Mouse (Mus musculus) ES-CJ7 (cell line): ENCODE data around the gene Tmem216.
A peak's percentile ranks its signal among the peaks of the same experiment; 100 is the strongest.

ENCODE experiments used
- DNase-seq: peaks from one replicate; pipeline ENCODE4 v3.0.0; 2011; ENCODE audit warnings: low read depth, low spot score

Gene Tmem216

DNA sequence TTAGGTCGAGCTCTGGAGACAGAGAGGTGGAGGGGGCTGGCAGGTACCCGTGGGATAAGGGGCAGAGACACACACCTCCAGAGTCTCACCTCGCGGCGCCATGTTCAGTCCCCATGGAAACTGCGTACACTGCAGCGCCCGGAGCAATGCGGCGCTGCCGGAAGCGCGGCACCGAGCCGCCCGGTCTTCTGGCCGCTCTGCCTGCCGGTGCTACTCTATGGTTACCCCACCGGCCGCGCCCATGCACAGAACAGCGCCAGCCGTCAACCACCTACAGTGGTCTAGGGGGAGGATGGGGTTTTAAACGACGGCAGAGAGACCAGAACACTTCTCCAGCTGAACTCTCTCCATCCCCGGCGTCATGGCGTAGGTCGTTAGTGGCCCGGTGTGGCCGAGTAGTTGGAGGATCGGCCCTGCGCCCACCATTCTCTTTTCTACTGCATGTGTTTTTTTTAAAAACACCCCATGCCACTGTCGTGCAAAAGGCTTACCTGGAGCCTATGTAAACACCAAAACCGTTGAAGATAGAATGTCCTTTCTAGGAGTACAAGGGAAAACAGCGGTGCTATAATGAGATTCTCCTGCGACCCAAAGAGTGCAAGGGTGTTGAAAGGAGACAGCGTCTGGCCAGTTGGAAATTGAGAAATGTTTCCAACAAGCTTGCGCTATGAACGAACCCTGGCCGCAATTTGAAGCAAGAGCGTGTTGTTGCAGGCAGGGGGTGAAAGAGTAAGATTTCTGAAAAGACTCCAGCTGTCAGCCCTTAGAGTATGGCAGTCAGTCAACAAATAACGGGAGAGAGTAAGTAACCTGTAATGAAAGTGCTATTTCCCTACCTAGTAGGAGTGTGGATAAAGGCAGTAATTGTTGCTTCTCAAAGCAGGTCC, at the start of gene Tmem216:
Tmem216 (minus strand) TSS at position 615 of the 887 bp plus-strand sequence.
- peak; percentile 83 for DNase-seq

DNA sequence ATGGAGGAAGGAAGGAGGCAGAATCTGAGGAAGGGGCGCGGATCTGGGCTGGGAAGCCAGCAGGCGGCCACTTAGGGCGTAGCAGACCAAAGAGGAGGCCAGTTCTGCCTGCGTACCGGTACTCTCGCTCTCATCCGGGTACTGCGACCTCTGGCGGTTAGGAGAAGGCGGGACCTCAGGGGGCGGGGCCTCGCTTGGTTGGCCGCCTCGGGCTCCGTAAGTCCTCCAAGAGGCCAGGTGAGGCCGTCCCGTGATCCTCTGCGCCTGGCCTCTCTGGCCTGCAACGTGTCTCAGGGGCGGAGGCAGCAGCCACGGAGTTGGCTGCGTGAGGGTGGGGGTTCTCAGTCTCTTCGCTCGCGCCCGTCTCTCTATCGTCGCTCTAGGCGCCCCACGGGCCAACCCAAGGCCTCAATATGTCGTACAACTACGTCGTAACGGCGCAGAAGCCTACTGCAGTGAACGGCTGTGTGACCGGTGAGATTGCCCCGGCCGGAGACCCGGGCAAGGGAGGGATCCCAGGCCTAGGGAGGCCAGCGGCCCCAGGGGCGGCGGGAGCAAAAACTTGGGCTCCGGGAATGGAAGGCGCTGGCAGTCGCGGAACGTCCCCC, 49.4 kb upstream of the Tmem216 start, which contains the start of the genes Ddb1 and Tkfc:
Ddb1 (plus strand) TSS at position 35 of the 608 bp plus-strand sequence.
Tkfc (minus strand) TSS at position 362 of the 608 bp plus-strand sequence.
- peak; percentile 98 for DNase-seq

DNA sequence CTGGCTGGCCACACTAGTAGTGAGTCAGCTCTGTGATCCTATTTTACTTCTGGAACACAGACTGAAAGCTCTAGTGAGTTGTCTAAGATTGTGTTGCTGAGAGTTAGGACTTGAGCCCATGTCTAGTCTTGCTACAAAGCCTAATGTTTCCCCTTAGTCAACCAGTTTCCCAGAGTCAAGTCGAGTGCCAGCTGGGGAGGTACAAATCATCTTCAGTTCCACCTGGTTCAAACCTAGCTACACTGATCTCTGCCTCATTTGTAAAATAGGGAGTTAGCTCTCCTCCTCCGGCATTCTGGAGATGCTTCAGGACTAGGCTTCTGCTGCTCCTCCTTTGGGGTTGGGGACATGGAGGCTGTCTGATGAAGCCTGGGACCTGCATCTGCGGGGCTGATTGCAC, 48.5 kb upstream of the Tmem216 start:
- no peak for DNase-seq

DNA sequence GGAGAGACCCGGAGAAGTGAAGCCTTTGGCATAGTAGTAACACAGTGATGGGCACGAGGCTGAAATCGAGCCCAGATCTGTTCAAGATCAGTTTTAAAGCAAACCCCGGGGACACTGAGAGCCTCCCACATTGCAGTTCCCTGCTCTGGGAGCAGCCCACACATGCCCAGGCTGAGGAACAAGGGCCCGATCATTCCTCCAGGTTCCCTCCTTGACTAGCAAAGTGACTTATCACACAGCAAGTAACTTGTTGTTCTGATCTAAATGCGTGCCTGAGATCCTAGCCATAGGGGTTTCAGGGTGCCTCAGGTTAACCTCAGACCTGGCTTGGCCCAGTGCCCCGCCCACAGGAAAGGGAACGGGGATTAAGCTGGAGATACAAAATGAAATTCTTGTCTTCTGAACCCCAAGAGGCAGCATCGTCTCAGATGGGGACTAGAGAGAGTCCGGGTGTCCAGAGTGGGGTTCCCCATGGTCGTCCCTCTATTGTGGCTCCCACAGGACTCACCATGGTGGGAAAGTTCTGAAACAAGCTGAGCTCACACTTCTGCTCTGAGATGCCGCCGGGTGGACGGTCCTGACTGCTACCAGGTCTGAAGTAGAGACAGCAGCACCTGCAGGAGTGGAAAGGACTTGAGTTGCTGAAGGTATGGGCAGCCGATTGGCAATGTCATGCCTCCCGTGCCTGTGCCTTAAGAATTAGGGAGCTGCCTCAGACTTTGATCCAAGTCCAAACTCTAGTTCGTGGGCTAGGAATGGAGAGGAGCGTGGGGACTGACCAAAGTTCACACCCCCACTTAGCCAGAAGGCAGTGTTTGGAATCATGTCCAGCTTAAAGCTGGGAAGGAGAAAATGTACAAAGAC, 47.9 kb upstream of the Tmem216 start:
- DNase-seq, result no peak

DNA sequence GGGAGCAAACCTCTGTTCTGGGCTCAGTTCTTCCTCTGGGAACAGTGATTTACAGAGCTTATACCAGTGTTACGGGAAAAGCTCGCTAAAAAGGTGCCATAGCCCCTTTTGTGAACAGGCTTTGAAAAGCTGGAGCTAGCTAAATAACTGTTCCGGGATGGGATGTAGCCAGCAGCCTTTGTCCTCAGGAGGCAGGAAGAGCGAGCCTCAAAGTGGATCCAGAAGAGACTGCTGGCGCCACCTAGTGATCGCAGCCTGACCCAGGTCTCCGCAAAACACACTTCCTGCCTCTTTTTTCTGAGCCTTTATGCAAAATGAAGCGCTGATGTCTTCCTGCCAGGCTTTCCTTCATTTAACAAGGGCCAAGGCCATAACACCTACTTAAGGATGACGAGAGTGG, 46.7 kb upstream of the Tmem216 start:
- DNase-seq, result peak; percentile 89

DNA sequence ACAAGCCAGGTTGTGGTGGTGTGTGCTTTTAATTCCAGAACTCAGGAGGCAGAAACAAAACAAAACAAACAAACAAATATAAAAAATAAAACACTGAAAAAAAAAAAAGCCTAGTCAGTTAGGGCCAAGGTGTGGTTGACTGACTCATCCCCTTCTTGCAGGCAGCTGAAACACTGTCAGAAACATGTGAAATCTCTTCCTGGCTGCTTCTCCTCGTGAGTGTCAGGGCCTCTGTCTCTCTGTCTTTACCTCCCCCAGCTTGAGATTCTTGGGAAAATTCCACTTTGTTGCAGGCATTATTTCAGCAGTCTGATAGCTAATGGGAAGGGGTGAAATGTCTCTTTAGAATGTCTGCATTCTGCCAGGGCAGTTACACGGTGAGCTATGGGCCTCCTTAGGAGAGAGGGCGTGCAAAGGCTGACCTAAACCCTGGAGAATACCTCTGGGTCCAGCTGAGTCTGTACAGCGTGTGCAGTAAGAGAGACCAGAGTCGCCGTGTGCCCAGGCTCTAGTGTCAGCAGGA, 46.3 kb upstream of the Tmem216 start:
- no peak for DNase-seq

DNA sequence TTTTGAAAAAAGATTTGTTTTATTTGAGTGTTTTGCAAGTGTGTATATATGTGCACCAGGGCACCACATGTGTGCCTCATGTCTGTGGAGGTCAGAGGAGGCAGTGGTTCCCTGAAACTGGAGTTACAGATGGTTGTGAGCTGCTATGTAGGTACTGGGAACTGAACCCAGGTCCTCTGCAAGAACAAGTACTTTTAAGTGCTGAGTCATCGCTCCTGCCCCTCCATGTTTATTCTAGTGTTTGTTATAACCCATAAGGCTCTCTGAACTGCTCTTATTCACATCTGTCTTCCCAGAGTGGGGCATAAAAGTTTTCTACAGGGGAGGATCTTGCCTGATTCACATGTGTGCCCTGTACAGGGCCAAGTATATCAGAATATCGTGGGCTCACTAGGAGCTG, 43.6 kb upstream of the Tmem216 start:
- no peak for DNase-seq

DNA sequence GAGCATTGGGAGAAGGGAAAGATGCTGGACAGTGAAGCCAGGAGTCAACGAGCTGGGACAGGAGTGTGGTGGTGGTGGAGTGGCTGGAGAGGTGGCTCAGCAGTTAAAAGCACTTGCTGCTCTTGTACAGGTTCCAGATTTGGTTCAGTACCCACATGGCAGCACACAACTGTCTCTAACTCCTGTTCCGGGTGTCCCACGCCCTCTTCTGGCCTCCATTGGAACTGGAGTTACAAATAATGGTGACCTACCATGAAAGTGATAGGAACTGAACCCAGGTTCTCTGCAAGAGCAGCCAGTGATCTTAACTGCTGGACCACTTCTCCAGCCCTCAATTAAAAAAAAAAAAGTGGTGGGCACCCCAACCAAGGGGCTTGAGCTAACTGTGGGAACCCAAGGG, 42.1 kb upstream of the Tmem216 start:
- DNase-seq, result peak; percentile 63

DNA sequence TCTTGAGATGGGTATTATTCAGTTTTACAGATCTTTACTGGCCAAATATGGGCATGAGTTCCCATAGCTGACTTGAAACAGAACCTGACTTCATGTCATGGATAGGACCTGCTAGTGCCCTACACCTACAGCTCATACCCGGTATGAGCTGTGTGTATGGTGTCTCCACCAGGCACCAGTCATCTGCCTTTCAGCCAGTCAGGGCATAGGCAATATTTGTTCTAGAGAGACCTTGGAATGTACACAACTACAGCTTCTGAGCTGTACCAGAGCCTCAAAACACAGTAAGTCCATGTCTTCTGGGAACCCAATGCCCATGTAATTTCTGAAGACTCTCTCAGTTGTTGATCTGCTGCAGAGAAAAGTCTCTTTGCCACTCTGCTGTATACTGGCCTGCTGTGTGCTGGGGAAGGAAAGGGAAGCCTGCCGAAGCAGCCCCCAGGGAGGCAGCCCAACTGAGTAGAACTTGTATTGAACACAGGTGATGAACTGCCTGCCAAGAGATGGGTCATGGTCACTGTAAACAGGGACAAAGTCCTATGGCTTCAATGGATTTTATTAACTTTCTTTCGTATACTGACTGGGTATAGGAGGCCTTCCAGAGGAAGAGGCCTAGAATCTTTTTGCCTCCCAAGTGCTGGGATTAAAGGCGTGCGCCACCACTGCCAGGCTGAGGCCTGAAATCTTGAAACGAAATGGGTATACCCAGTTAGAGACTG, 35.8 kb upstream of the Tmem216 start:
- DNase-seq, result no peak

DNA sequence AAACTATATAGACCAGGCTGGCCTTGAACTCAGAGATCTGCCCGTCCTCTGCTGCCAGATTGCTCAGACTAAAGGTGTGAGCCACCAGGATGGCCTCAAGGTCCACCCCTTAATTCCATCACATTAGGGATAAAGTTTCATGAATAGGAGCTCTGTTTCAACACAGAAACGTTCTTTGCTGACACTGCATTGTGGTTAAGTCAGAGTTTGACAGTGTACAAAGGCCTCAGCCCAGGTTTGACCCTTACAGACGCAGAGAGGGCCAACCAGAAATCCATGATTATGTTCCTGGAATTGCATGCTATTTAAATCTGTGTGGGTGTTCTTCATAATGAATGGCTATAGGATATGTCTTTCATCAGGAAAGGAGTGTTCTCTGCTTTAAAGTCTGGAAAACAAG, 34.3 kb upstream of the Tmem216 start:
- no peak for DNase-seq

DNA sequence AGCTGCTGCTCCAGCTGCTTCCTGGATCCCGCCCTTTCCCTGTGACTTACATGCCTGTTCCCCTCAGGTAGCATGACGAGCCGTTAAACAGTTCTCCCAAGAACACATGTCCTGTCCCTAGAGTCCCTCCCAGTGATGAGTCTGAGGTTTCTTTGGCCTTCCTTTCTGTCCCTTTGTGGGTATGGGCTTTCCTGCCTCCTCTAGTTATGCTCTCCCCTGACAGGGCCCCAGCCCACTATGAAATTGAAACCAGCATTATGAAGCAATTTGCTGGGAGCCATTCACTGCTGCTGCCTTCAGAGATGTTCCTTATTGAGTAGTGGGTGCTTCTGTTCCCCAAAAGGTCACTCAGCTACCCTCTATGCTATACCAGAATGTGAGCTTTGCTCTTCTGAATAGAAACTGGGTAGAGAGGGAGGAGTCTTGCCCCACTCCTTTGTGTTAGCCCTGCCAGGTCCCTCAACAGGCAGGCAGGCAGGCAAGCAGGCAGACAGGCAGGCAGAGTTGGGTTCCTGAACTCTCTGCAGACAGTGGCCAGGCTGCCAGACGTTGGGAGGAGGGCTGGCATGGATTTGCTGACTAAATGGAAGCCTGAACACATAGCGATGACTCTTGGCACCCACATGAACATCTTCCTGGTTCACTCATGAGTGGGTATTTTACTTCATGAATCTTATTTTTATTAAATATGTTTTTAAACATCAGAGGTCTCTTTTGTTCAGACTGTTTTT, 33.3 kb upstream of the Tmem216 start:
- no peak for DNase-seq

DNA sequence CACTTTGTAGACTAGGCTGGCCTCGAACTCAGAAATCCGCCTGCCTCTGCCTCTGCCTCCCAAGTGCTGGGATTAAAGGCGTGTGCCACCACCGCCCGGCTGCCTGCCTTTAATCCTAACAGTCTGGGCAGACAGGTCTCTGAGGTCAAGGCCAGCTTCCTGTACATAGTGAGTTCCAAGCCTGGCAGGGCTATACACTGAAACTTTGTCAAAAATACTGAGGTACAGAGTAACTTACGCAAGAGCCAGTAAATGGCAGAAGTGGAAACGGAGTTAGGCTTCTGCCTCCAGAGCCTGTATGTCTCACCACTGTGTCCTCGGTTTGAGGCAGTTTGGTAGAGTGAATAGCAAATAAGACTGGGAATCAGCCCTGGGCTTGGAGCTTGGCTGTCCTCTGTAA, 31.2 kb upstream of the Tmem216 start:
- no peak for DNase-seq

DNA sequence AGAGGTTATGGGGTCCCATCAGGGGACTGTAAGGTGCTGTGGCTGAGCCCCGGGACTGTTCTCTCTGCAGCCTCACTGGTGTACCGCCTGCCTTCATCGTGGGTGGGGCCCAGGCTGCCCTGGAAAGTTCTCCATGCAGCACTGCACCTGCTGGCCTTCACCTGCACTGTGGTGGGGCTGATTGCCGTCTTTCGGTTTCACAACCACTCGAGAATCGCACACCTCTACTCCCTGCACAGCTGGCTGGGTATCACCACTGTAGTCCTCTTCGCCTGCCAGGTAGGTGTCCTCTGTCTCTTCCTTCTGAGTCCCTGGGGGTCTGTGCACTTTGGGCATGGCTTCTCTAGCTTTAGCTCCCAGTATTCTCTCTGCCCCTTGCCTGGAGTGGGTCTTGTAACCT, 29.1 kb upstream of the Tmem216 start:
- no peak for DNase-seq

DNA sequence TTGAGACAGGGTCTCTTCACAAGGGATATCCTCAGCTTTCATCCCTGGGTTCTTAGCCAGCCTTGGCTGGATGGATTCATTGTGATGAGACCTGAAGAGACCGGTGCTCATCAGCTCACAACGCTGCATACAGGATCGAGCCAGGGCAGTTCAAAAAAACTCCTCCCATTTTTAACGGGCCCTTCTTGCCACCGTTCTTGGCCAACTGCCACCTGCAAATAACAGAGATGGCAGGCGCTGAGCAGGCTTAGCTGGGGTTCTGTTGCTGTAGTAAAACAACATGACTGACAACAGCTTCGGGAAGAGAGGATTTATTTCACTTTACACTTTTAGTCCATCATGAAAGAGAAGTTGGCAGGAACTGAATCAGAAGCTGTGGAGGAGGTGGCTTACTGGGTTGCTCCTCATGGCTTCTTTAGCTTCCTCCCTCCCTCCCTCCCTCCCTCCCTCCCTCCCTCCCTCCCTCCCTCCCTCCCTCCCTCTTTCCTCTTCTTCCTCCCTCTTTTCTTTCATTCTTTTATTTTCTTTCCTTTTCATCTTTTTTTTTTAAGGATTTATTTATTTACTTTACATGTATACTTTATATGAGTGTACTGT, 27.6 kb upstream of the Tmem216 start:
- DNase-seq, result no peak

DNA sequence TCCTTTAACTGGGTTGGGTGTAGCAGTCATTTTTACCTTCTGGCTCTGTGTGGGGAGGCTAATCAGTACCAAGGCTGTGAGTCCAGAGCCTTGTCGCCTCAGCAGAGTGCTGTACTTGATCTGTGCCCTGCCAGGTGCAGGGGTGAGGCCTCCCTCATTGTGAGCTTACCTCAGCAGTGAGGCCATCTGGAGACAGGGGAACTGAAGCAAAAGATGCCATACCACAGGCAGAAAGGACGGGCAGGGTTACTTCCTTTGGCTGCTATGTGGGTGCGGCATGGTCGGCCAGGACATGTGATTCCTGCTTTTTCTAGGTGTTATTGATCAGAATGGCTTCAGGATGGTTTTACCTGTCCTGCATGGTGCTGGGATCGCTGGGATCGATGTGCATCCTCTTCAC, 25.9 kb upstream of the Tmem216 start:
- no peak for DNase-seq

DNA sequence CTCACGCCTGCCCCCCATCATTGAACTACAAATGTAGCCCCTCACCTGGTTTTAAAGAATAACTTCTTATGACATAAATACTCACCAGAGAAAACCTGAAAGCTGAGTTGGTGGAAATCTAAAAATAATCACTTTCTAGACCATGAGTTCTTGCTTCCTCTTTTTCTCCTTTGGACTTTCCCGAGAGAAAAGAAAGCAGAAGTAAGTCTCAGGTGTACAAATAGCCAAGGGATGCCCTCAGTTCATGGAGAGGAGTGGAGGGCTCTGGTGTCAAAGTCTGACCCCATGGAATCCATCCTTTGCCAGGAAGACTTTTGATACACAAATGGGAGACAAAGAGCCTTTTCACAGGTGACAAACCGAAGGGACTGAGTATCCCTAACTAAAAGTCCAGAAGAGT, 24.7 kb upstream of the Tmem216 start:
- DNase-seq, result no peak

DNA sequence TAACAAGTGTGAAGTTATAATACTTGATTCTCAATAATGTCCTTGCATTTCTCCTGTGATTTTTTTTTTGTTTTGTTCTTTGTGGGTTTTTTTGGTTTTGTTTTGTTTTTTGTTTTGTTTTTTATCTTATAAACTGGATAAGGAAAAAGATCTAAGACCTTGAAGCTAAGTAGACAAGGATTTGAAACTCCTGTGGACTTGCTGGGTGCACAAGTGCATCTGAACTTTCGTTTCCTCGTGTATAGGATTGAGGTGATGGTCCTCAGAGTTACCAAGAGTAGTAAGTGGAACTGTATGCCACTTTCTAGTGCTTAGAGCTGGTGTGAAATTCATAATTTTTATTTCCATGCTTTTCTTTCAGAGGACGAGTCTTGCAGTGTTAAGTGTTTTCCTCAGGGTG, 24.1 kb upstream of the Tmem216 start:
- DNase-seq, result no peak

DNA sequence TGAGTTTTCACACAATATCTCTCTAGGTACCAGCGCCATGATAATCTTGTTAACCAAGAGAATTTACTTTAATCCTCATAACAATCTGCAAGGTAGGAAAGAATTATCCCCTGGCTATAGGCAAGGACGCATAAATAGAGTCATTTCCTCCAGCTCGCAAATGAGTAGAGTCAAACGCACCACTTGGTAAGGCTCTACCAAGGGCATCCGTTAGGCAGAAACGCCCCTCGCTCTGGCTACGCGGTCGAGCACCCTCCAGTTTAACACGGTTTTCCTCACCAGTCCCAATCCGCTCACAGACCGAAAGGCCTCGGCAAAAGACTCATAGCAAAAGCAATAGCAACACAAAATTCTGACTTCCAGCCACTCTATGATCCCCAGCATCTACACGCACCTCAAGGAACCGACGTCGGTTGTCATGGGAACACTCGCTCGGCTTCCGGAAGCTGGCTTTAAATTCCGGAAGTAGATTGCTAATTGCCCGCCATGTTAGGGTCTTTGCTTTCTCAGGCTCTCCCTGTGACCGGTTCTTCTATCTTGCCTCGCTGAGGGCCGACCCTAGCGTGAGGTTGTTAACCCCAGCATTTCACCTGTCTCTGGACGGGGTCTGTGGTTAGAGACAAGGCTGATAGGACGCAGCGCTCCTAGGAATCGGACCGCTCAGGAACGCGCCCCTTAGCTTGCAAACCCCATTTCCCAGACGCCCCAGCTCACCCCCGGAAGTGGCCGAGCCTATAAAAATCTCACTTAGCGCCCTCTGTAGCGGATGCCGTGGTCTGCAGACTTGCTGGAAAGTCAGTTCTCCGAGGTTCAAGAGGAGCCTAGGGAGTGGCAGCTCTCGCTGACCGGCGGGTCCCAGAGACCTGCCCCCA, 20.9 kb upstream of the Tmem216 start, which contains the start of the genes Cyb561a3 and Tmem138:
Cyb561a3 (plus strand) TSS at position 483 of the 872 bp plus-strand sequence.
Tmem138 (minus strand) TSS at position 673 of the 872 bp plus-strand sequence.
- DNase-seq, result peak; percentile 94

DNA sequence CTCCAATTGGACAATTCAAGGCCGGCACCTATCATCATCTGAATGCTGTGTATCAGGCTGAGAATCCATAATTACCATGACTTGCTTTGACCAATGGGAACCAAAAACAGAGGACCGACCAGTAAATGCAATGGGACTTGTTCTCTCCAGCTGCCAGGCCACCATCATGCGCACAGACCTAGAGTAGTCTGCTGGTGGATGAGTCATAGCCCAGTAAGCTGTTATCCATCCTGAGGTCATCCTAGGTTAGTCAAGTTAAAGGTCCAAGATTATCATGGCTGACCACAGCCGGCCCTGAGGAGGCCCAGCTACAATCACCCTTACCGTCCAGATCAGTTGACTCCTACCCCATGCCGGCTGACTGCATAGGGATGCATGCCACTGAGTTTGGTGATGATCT, 13.6 kb upstream of the Tmem216 start:
- DNase-seq, result no peak
